Mouse (Mus musculus) c-Kit-positive CD71-positive TER-119-negative erythroid progenitor cells, embryonic 14.5 days (primary cell): Measurements from ENCODE around the gene D430041D05Rik.

ENCODE experiments used
- DNase-seq: peaks from one replicate; pipeline ENCODE4 v3.0.0-alpha.2; 2013; ENCODE audit warnings: low read depth

Gene D430041D05Rik

DNA sequence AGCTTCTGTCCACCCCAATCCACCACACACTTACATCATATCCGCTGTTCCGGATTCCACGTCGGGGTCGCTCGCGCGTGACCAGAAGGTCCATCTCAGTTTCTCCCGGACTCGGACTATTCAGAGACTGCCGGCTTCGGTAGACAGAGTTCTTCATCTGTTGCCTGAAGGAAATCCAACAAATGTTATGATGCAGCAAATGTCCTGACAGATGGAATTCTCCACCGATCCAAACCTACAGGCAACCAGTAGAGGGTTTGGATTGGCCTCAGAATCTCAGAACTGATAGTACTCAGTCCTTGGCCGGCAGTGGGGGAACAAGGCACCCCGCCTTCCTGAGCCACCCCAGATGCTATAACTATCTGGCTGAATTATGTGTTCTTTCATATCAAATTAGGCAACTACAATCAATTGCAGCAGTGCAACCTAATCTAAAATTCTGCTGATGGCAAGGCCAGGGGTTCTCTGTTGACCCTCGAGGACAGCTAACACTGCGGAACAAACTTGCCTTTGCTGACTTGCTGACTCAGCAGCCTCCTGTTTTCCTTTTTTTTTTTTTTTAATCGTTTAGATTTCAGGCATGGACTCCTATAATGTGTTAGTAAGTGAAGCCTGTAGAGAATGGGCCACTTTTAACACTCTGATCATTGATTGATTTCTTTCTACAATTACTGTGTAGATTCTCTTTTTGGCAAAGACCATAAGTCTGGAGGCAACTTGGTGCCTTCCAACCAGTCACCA lies 218.2 kb downstream of the D430041D05Rik start:
- DNase-seq: no peak

DNA sequence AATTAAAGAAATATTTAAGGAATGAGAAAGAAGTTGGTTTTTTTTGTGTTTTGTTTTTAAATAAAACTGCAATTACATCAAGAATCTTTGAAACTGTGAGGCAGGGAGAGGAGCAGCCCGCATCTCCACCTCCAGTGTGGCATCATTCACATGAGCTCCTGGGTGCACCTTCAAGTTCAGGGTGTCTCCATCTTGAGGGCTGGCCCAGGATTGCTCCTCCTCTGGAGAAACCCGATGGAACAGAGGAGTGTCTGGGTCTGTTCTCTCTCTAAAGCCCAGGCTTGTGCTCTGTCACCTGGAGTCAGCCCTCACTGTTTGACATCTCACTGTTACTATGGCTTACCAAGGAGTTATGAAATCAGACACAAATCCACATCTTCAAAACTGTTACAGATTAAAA lies 219.1 kb downstream of the D430041D05Rik start:
- DNase-seq: no peak

DNA sequence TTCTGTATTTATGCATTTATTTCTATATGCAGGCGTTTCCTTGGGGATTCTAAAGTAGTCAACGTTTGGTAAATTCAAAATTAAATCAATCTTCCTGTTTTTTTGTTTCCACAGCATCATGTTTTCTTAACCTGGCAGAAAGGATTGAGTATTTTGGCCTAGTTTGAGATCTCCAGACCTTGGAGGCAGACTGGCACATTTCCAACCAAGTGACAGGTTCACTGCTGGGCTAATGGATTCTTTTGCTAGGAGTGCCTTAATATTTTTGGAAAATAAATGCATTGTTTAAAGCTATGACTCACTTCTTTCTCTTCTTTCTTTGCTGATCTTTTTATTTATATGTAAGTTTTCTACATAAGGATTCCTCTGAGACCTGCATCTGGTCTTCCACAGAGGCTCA lies 222.0 kb downstream of the D430041D05Rik start:
- no peak for DNase-seq

DNA sequence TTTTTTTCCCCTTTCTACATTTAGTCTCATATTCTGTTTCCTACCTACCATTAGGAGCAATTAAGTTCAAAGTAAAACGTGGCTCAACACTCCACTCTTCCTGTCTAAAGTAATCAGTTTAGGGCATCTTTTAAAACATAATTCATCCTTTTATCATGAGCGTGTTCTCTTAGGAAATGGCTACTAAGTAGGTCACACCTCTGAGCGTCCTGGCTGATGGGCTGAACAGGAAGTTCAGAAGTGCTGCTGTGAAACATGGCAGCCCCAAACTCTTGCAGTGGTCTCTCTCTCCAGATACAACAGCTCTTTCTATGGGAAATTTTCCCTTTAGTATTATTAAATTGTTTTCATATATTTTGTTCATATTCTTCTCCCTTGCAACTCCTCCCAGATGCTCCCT lies 223.7 kb downstream of the D430041D05Rik start:
- DNase-seq: no peak

DNA sequence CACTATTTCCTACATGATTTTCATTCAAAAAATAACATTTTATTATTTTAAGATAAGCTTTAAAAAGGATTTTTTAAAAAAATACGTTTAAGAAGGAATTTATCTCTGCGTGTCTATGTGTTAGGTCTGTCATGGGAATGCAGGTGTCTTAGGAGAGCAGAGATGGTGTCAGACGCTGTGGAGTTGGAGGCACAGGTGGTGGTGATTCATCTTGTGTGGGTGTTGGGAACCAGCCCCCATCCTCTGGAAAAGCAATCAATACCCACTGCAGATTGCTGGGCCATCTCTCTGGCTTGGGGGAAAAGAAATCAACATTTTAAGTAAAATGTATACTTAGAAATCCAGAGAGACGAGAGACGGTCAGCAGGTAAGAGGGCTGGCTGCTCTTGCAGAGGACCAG lies 225.2 kb downstream of the D430041D05Rik start:
- DNase-seq: no peak

DNA sequence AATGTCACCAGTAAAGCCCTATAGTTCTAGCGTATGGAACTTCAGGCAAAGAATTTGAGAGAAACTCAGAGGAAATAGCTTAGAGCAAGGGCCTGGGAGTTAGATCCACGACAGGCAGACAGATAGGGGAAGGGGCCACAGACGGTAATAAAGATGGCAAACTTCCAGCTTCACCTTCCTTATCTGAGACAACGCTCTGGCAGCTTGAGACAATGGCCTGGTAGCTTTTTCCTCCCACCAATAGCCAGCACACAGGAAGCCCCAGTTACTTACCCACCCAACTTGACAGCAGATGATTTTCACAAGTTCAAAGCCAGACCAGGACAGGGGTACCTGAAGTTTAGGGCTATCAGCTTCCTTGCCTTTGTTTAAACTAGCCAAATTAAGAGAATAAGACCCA lies 226.5 kb downstream of the D430041D05Rik start:
- no peak for DNase-seq

DNA sequence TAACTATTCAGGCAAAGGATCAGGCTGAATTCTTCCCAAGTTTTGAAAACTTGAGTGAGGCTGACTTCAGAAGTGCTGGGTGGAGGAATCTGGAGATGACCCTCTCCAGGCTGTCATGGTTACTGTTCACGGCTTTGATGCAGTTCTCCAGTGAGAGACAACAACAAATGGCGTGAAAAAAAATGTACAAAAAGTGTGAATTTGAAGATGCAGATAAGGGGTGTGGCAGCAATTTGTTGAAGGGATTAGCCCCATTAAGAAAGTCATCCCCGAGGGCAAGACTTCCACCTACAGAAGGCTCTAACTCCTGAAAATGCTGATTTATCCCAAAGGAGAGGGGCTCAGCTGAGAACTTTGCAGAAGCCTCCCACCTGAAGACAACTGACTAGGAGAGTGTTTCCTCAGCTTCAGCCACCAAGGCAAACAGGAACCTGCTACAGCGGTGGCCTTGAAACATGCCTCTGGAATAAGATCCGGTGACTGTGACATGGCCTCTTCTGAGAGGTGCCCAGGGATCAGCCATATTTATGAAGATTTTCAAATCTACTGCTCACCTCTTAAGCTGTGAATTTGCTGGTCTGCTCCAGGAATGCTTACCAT lies 227.5 kb downstream of the D430041D05Rik start:
- no peak for DNase-seq

DNA sequence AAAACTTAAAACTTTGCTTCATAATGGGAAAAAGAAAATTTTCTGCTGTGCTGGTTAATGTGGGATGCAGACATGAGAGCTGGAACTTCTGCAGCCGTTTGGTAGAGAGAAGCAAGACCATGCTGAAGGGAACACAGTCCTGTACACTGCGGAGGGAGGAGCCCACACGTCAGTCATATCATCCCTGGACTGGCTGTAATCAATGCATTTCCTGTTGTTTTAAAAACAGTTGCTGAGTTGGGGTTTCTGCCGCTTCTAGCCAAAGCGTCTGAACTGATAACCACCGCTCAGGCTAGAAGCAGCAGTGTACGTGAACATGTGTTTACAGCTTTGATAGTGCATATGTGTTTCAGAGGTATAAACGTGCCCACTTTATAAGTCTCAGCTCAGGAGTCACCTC lies 231.2 kb downstream of the D430041D05Rik start:
- DNase-seq: no peak

DNA sequence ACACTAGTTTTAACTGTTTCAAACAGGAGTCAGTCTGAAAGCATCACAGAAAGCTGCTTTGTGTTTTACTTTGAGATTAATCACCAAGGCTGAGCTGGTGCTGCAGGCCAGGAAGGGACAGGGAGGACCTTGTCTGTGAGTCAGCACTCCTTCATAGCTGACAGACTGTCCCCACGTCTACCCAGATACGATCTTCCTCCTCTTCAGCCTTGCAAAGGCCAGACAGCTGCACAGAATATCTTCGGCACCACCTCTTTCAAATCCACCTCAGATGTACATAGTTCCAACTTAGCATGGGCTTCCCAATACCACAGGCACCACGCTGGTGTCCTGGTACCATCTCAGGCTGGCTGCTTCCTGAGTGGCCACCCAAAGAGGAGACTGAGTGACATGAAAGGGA lies 232.6 kb downstream of the D430041D05Rik start:
- DNase-seq: no peak

DNA sequence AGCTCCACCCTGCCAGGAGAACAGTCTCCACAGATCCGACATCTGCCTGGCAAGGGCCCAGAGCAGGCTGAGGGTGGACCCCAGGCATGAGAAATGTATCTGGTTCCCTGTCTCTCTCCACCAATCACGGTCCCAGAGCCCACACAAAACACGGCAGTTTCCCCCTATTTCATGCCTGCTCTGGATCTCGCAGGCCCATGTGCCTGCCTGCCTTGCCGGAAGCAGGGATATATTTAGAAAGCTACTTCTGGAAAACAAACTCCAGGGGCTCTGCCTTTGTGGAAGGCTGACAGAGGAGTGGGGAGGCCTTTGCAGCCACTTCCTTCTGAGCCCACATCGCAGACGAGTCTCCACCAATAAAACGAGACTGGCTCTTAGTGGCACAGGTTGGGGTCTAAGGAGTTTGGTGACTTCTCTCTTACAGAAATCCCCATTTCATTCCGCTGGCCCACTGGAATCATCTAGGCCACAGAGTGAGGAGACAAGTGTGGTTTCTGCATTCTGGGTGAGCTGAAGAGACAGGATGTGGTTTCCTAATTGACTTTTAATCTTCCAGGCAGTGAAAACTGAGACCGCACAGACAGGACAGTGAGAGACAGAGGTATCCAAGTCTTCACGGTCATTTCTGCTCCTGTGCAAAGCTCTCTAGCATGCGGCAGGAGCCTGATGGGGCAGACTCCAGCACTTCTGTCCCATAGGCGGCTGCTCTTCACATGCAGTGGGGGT lies 233.7 kb downstream of the D430041D05Rik start:
- DNase-seq: no peak

DNA sequence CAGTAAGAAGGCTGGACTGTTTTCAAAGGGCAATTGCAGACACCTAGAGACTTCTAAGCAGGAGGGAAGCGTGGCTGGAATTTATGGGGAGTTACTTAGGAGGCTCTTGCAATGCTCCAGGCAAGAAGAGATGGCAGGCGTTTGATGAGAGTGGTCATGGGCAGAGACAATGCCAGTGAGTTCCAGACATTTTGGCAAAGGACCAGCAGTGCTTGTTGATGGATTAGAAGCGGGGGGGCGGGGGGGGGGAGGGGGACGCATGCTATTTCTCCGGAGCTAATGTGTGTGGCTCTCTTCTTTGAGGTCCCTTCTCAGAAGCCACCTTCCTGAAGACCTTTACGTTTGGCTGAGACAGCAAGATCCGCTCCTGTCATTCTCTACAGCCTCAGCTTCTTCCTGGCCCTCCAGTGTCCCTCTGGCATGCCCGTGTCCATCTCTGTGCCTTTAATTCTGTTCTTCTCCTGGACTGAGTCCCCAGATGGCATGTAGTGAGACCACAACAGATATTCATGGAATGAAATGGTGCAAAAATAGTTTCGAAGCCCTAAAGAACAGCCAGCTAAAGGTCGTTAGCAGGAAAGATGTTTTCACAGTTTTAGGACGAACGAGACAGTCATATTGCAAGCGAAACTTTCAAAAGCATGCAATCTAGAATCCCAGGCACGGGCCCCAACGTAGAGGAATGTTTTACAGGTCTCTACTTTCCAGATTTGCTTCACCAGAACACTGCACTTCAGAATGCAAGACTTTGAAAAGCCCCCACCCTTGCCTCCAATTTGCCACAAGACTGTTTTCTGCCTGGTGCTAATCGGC lies 234.4 kb downstream of the D430041D05Rik start:
- DNase-seq: no peak

DNA sequence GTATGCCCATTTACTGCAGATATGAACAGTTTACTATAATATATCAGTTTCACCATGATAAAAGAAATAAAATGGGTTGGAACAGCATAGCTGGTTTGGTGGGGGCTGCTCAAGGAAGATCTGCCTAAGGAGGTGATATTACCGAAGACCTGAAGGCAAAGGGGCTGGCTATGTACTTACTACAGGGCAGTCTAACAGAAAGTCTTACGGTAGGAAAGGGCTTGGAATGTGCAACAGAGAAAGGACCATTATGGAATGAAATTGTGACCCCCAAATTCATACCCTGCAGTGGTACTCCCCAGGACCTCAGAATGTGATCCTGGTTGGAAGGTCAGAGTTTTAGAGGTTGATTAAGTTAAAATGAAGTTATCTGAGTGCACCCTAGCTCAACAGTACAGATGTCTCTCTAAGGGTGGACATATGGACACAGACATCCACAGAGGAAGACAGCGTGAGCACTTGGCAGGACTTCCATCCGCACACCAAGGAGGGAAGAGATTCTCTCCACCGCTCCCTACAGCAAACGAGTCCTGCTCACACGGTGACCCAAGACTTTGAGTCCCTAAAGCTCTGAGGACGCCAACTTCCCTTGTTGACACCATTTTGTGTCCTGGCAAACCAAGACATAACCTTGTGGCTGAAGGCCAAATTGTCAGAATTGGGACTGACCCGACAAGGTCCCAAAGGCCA lies 235.2 kb downstream of the D430041D05Rik start:
- DNase-seq: no peak

DNA sequence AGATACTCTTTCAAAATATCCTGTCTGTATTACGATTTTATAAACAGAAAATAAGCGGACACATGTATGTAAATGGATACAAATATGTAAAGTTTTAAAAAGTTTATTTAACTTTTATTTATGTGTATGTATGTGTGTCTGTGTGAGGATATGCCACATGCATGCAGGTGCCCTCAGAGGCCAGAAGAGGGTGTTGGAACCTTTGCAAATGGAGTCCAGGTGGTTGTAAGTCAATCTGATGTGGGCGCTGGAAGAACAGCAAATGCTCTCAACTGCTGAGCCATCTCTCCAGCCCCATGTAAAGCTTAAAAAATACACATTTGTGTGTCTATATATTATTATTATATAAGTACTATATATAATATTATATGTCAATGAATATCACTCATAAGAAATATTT lies 237.4 kb downstream of the D430041D05Rik start:
- no peak for DNase-seq

DNA sequence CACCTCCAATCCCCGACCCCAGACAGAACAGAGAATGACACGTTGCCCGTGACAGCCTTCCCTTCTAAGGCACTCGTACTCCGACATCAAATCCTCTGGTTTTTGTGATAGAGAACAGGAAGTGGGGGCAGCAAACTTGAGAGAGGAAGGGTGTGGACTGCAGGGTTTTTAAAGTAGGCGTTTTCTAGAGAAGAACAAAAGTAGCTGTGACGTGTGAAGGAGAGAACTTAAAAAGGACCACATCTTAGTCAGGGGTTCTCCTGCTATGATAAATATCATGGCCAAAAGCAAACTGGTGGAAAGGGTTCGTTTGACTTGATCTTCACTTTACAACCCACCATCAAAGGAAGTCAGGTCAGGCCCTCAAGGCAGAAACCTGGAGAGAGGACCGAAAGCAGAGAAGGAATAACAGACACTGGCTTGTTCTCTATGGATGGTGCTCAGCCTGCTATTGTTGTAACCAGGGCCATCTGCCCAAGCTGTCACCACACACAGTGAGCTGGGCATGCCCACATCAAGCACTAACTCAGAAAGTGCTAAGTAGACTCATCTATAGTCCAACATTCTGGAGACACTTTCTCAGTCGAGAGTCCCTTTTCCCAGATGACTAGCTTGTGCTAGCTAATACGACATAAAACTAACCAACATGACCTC lies 238.0 kb downstream of the D430041D05Rik start:
- no peak for DNase-seq

DNA sequence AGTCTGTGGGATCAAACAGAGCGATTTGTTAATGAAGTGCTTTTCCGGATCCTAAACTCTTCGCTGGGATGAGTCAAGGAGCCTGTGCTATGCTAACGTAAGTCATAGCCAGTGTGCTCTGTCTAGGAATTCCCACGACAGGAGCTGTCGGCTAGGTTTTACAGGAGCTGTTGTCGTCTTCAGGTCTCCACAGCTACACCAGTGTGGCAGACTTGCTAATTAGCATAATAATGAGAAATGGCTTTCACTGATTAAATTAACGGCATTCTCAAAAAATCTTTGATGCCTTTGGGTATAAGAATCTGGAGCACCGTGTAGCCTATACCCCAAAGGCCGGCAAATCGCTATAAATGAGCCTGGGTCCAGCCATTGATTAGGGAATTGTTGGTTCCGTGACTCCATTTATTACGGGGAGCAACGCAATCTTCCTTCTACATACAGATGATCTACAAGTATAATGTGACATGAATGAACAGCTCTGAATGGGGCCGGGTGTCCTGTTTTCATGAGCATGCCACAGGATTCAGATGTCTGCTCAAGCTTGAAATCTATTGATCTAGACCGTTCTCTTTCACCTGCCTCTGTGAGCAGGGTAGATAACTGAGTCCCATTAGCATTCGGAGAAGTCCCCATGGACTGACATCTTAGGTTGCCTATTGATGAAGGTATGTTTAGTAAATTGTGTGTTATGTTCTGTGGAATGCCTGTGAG lies 242.5 kb downstream of the D430041D05Rik start:
- DNase-seq: no peak

DNA sequence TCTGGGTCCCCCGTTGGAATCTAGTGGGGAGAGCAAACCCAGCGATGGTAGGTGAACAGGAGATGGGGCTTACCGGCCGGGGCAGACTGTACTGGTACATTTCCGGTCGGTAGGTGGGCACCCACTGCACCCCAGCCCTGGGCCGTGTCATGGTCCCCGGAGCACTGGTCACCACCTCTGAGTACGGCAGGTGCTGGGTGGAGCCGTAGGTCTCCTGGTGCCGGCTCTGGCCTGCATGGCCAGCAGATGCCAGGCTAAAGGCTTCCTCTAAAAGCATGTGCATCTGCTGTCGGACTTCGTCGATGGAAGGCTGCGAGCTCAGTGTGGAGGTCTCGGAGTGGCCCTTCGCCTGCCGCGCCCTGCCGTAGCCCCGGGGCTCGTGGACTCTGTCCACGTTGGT lies 243.0 kb downstream of the D430041D05Rik start:
- DNase-seq: no peak

DNA sequence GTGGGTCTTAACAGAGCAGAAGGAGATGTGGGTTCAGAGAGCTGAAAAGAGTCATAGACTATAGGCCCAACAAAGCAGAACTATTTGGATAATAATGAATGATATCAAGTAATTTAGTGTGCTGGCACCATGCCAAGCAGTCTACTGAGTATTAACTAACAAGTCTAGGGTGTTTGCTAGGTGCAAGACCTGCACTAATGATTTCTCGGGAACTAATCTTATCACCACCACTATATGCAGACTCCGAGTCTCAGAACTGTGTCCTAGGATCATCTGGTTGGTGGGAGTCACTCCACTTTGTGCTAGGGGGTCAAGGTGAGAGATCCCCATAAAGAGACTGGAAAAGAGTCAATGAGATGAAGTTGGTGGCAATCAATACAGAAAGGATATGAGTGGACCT lies 245.2 kb downstream of the D430041D05Rik start:
- no peak for DNase-seq

DNA sequence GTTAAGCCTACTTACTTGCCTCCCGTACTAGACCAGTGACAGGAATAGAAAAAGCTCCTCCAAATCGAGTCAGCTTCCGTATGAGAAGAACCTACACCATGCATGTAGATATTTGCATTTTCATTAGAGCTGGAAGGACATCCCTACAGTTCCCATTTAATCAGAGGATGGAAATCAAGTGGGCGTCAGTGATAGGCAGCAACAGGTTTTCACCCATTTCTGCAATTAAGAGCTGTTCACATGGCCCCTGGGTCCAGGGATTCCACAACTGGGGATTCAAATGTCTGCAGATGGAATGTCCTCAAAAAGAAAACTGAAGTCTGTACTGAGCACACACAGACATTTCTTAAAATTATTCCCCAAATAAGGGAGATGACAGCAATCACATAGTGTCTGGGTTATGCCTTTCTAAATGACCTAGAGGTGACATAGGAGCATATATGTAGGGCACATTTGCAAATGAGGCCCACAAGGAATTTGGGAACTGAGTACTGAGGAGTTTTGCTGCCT lies 246.8 kb downstream of the D430041D05Rik start:
- DNase-seq: no peak

DNA sequence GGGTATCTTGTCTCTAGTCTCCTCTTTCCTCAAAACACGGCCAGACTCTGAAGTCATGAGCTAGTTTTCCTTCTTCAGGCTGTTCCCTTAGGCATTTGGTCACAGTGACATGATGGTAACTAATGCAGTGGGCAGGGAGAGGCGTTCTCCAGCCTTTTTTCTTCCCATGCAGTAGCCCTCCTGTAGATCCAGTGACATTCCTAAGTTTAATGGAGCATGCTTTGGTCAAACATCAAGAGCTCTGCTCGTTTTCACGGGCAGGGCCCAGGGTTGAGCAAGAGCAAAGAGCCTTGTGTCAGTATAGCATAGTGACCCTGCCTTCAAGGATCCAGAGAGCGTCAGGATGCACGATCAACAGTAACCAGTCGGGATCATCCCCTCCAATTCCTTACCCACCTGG lies 247.4 kb downstream of the D430041D05Rik start:
- DNase-seq: no peak

DNA sequence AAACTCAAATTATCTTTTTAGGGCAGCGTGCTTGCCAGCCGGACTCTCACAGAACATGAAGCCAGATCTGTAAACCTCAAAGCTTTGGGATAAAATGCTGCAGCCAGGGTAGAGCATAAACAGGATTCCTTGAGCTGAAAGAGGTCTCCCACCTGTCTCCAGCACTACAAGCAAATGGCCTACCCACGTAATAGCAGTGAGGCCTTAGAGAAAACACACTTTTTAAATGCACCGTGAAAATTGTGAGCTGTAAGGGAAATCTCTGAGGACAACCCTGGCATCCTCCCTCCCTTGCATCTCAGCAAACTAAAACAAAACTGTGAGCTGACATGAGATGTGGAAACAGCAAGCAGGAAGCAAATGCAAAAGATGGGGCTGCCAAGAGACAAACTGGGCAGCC lies 253.0 kb downstream of the D430041D05Rik start:
- DNase-seq: no peak
